Mouse (Mus musculus) T-helper 2 cell (primary cell): ENCODE data around the gene Coro1a.

ENCODE experiments used
- in situ Hi-C: fragments of 300-600 bp; cut with MboI, MseI; formaldehyde crosslinking; loops from one replicate; pipeline ENCODE4 v1.15.1; 2025; ENCODE audit warnings: high pct_unique_total_duplicates

Gene Coro1a

DNA sequence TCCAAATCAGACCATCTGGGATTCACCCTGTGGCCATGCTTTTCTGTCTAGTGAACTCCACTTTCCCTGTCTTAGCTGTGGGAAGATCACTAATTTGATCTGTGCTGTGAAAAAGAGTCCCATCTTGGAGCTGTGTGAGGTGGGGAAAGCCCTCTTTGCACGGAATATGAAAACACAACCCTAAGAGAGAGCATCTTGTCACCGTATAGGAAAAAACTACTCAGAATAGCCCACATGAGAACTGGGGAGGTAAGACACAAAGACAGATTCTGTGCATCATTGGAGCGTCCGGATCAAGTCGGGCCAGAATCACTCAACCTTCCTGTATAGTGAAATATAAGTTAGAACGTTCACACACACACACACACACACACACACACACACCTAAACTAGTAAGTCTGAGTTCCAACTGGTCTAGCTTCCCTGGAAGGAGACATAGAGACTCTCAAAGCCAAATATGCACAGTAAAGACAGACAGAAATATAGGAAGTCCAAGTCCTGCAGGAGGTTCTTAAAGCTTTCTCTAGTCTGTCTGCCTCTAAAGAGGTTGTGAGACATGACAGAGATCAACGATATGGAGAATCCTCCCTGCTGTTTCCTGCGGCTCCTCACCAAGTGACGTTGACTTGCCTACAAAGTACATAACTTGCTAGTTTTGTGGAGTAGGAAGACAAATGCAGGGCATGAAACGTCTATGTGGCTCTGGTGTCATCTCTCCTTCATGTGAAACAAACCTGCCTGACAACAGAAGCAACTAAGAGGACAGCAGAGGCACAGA, 777 bp upstream of the Coro1a start:
- in situ Hi-C loops, result no loop called here

DNA sequence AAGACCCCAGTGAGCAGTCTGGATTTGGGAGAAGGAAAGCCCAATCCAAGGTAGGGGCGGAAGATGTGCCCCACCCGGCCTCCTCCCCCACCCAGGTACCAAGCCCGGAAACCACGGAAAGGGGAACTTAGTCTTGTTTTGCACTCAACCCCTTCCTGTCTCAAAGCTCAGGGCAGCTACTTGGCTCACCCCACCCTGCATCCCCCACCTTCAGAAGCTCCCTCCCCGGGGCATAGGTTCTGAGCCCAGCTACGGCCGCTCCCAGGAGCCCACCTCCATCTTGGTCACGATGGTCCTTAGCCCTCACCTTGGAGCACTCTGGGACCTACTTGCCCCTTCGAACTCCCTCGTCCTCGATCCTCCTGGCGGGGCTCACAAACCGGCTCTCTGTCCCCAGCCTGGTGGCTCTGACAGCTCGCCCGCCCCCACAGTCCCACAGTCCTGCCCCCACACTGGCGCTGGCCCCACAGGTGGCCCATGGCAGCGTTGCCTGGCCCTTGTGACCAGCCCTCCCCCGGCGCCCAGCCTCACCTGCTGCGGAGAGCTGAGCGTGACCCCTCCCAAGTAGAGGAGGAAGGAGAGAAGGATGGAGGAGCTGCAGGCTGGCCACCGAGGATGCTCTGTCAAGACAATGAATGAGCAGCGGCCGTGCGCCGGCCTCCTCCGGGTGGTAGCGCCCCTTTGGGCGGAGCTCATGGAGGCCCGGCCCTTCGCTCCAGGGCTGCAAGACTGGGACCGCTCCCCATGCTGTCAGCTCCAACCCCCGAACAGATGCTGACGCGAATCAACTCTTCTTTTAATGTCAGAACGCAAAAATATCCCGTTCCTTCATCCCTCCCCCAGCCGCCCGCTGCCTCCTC, 3.2 kb downstream of the Coro1a start:
- in situ Hi-C loops, result loop anchor here (5.0 kb wide), 1 partner anchor 93 kb away; the partner anchor contains the start of gene Fam57b

DNA sequence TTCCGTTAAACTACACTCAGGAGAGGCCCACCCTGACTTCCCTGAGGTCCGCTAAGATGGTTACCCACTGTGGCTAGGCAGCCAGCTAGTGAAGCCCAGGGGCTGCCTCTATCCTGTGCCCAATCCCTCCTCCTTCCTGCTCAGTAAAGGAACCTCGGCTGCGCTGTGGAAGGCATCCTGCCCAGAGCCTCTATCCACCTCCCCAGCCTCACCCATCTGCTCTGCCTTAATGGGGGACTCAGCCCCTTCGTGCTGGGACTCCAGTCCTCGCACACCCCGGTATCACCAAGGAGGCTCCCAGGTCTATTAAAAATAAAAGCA, 3.9 kb downstream of the Coro1a start:
- in situ Hi-C loops, result loop anchor here (5.0 kb wide), 1 partner anchor 94 kb away; the partner anchor contains the start of gene Fam57b

DNA sequence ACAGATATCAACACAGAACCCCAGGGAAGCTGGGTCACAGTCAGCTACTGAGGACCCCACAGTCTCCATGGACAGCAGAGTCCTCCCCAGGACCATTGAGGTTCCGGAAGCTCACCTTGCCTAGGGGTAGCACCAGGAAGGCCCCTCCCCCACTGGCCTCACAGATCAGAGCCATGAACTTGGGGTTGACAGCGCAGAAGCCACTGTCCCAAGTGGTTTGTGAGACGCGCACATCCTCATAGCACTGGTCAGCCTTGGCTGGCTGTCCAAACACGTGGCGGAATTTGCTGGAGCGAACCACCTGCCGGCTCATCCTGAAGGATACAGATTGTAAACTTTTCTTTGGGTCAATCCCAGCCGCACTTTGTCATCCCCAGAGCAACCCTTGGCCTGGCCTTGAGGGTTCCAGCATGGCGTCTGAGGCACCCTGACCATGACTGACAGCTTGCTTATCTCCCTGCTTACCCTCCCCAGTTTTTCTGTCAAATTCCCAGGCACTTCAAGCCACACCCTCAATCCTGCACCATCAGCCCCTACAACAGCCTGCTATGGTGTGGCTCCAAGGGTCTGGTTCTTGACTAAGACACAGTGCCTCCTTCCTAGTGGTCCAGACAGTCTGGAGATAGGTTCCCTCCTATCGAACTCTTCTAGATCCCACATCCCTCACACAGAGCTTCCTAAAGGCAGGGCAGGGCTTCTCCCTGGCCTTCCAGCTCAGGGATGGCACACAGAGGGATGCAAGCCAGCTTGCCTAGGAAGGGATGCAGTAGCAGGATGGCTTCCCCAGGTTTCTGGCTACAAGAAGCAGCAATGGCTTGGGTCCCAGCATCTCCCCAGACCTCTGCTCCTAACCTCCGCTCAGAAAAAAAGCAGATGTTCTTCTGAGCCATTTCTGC, 4.5 kb downstream of the Coro1a start:
- in situ Hi-C loops, result loop anchor here (5.0 kb wide), 1 partner anchor 94 kb away; the partner anchor contains the start of gene Fam57b

GRCm38 (mm10) chr7:126702358-126702757, 5.2 kb downstream of the Coro1a start:
- in situ Hi-C loops, result loop anchor here (5.0 kb wide), 1 partner anchor 95 kb away; the partner anchor contains the start of gene Fam57b

GRCm38 (mm10) chr7:126701559-126702357, 5.8 kb downstream of the Coro1a start:
- in situ Hi-C loops, result loop anchor here (5.0 kb wide), 1 partner anchor 96 kb away; the partner anchor contains the start of gene Fam57b

DNA sequence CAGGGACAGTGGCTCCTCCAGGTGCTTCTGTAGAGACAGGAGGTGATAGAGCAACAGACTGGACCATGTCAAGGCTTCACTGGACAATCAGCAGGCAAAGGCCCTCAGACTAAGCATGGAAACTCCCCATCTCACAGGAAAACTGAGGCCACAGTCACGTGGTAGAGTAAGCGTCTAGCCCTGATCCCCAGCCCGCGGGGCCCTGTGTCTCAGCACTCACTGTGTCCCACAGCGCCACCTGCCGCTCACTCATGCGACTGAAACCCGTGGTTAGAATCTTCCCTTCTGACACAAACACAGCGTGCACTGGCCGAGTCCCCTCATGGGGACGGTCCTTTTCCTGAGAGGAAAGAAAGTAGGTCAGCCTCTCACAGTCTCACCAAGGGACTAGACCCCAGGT, 6.5 kb downstream of the Coro1a start:
- in situ Hi-C loops, result loop anchor here (5.0 kb wide), 1 partner anchor 96 kb away; the partner anchor contains the start of gene Fam57b

DNA sequence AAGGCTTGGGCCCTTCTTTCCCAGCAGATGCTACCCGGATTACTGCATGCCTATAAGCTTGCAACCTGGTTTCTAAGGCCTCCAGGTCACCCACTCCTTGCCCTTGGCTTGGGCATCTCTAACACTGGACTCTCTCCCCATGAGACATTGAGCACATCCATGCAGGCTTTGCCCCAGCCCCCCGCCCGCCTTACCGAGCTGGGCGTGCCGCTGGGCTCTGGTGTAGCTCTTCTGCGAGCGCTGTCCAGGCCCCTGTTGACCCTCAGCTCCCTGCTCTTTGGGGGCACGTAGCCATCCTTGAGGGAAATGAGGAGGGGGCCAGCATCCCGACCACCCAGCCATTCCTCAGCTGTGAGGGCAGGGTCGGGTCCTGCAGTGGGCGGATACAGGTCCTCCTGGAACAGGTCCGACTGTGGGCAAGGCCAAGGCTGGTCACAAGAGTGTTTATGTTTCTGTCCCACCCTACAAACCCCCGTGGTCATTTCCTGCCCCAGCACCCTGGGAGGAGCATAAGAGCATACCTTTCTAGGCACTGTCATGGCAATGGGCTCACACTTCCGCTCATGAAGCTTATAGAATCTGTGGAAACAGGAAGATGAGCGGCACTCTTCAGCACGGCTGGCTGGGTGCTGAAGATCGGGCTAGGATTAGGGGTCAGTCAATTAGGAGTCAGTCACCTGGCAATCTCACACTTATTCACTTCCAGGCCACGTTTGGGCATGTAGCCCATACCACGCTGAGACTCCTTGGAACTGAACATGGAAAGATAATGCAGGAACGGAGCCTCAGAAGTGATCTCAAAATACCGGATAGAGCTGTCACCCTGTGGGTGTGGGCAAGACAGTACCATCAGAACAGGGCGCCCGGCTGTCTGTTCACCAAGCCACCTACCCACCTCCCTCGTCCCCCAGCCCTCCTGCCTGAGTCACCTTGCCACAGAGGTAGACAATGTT, 7.2 kb downstream of the Coro1a start:
- in situ Hi-C loops, result loop anchor here (5.0 kb wide), 1 partner anchor 97 kb away; the partner anchor contains the start of gene Fam57b

DNA sequence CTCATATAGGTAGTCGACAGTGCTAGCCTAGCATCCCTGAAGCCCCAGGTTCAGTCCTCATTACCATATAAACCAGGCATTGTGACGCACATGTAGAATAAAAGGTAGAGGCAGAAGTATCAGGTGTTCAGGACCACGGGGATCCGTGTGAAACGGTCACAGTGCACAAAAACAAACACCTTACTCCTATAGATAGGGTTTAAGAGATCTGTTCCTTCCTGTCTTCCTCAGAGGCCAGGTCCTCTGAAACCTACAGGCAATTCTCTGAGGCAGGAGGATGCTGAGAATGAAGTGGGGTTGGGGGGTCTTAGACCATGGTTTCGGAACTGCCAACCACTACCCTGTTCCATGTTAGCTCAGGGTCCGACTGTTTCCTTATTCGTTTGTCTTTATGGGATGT, 9.7 kb downstream of the Coro1a start:
- in situ Hi-C loops, result no loop called here

GRCm38 (mm10) chr7:126696886-126697285, 10.7 kb downstream of the Coro1a start:
- in situ Hi-C loops, result no loop called here

GRCm38 (mm10) chr7:126696303-126696702, 11.3 kb downstream of the Coro1a start:
- in situ Hi-C loops, result no loop called here

DNA sequence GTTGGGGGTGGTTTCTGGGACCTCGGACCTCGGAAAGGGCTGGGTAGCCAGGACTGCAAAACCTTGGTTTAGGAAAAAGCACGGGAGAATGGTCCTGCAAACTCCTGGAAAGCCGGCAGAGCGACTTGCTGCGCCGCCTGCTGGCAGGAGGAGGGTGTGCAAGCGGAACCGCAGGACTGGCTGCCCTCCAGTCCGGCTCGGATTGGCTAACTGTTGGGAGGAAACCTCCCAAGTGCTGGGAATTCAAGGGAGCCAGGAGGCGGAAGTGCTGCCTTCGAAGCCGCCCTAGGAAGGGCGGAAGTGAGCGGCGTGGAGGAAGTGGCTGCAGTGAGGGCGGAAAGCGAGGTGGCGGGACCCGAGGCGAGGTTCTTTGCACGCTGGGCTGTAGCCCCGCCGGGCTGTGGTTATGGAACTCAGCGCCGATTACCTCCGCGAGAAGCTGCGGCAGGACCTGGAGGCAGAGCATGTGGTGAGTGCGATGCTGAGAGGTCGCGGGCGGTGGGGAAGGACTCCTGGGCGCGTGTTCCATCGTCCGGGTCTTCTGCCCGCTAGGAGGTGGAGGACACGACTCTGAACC, 11.9 kb downstream of the Coro1a start, which contains the start of gene Slx1b:
Gene Slx1b, minus strand, starts transcription at position 154 of the 577 bp plus-strand sequence.
- in situ Hi-C loops, result no loop called here

DNA sequence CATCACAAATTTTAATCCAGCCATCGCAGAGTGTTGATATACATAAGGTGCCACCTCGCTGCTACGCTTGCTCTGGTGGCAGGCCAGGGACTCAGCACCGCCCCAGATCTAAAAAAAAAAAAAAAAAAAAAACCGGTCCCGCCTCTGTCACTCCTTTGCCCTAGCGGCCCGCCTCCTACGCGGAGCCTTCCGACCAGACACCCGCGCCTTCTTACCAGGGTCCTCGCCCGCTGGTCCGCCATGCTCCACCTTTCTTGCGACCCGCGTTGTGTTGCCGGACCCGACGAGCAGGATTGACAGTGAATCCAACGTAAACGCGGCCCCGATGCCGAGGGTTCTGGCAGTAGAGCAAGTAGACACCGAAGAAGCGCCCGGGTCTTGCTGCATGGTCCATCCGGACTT, 12.4 kb downstream of the Coro1a start, which contains the start of gene Bola2:
Gene Bola2, plus strand, starts transcription at position 192 of the 402 bp plus-strand sequence.
- in situ Hi-C loops, result no loop called here

DNA sequence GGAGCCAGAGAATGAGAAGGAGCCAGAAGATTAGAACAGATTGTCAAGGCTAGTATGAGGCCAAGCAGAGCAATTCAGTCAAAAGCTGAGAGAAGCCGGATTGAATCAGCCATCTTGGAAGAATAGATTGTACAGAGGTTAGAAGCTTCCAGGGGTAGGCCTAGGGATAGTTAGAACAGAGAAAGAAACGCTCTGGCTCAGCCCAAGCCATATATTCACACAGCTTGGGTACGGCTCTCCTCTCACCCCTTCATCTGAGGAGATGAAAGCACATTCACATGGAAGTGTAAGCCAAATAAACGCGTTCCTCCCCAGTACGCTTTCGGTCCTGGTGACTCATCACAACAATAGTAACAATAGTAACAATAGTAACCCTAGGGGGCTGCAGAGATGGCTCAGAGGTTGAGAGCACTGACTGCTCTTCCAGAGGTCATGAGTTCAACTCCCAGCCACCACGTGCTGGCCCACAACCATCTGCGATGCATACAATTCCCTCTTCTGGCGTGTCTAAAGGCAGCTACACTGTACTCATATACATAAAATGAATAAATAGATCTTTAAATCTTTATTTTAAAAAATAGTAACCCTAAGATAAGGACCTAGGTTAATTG, 13.0 kb downstream of the Coro1a start:
- in situ Hi-C loops, result loop anchor here (5.0 kb wide), 2 partner anchors 47 to 127 kb away; partner anchors contain the start of genes Eif3c and Sgf29

- in situ Hi-C loops, result loop anchor here (5.0 kb wide), 2 partner anchors 46 to 126 kb away; partner anchors contain the start of genes Eif3c and Sgf29
Observed at GRCm38 (mm10) chr7:126693781-126694180, 13.8 kb downstream of the Coro1a start.

DNA sequence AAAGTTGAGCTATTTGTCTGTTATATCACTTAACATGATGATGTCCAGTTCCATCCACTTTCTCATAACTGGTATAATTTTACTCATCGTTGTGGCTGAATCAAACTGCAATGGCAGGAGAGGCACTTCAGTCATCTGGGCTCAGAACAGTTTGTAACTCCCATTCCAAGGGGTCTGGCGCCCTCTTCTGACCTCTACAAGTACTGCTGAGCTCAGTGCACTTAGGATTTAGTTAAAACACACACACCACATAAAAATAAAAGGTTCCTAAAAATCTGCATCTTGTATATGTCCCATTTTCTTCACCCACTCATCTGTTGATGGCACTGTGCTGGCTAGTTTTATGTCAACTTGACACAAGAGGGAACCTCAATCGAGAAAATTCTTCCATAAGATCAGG, 14.3 kb downstream of the Coro1a start:
- in situ Hi-C loops, result loop anchor here (5.0 kb wide), 2 partner anchors 46 to 126 kb away; partner anchors contain the start of genes Eif3c and Sgf29

DNA sequence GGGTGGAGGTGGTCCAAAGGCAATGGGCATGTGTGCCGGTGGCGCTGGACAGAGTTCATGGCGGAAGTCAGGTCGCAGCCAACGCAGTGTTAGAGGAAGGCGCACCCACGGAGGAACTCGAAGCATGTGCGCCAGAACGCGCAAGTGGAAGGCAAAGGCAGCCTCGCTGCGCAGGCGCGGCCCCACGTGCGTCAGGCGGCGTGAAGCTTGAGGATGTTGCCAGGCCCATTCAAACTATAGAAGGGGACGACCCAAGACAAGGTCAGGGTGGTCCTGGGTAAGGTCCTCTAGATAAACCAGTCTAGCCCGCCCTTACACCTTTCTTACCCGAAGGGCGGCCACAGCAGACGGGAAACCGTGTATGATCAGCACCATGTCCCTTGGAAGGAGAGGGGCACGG, 15.2 kb downstream of the Coro1a start:
- in situ Hi-C loops, result loop anchor here (5.0 kb wide), 2 partner anchors 45 to 125 kb away; partner anchors contain the start of genes Eif3c and Sgf29

GRCm38 (mm10) chr7:126691676-126692075, 15.9 kb downstream of the Coro1a start:
- in situ Hi-C loops, result loop anchor here (5.0 kb wide), 2 partner anchors 44 to 124 kb away; partner anchors contain the start of genes Eif3c and Sgf29
